Mouse (Mus musculus) right cerebral cortex, adult 2 months (tissue): Measurements from ENCODE around the gene Sh3d21.

Experiments
- DNase-seq, 2 experiments: peaks; one replicate each; pipeline ENCODE4 v3.0.0; 2021 to 2022; ENCODE audit warnings: low spot score in 2 of 2

Sh3d21 gene

GRCm38 (mm10) chr4:126146974-126147532, 16.2 kb downstream of the Sh3d21 start:
- no peak for DNase-seq

GRCm38 (mm10) chr4:126145396-126145795, 17.9 kb downstream of the Sh3d21 start:
- no peak for DNase-seq

DNA sequence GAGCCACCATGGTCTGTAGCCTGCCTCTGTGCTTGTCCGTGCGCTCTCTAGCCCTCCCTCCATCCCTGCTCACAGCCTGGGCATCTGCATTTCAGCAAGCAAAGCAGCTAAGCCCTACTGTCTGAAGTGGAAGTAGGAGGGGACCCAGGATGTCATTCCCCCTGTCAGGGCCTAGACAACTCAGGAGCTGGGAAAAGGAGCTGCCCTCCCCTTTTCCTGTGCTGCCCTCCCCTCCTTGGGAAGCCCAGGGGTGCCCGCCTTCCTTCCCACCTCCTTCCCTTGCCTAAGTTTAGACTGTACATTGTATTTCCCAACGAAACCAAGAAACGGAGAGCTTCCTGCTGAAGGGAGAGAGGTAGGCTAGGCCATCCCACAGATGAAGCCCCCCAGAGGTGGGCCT, 22.3 kb downstream of the Sh3d21 start:
- DNase-seq = no peak

- no peak for DNase-seq
Measured at GRCm38 (mm10) chr4:126137773-126138172, 25.5 kb downstream of the Sh3d21 start.

- DNase-seq = no peak
Measured at GRCm38 (mm10) chr4:126134639-126135038, 28.7 kb downstream of the Sh3d21 start.

DNA sequence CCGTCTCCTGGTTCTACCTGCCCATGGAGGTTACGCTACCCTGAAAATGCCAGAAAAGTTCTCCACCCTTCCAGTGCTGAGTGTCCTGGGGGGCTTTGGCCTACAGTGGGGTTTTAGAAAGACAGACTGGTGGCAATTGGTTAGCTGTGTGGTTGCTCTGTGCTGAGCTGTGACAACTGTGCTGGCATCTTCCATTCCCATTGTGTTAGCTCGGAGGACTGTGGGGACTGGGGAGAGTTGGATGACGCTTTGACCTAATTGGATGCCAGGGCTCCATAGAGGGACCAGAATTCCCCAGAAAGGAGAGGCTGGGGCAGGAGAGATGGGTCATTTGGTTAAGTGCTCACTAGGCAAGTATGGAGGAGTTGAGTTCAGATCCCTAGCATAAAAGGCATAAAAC, 29.1 kb downstream of the Sh3d21 start:
- no peak for DNase-seq

GRCm38 (mm10) chr4:126132636-126133264, 30.5 kb downstream of the Sh3d21 start:
- DNase-seq = no peak

GRCm38 (mm10) chr4:126131290-126132121, 31.8 kb downstream of the Sh3d21 start:
- DNase-seq = peak; percentile 47 to 52

- DNase-seq = no peak
Measured at GRCm38 (mm10) chr4:126130502-126130901, 32.8 kb downstream of the Sh3d21 start.

DNA sequence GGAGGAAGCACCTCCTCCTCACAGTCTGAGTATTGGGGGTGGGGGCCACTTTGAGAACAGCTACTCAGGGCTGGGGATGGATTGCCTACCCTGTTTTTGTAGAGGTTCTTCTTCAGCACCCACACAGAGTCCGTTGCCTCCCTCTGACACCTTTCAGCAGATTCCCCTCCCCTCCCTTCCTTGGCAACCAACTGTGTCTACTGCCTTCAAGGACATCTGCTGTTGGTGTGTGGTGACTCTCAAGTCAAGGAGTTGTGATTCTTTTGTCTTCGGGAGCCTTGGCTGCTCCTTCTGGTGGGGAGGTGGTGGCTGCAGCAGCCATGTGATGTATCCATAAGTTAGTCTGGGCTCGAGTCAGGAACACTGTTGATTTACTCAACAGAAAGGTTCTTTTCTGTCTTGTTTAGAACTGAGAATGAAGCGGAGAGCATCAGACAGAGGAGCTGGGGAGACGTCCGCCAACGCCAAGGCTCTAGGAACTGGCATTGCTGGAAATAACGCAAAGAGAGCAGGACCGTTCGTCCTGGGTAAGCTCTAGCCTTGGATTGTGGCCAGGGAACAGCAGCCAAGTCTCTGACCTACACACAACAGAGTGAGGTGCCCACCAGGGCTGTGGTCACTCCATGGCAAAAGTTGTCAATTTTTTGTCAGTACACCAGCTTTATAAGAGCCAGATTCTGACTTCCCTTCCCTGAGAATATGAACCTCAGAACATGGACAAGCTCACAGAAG, 39.8 kb downstream of the Sh3d21 start:
- peak; percentile 39 to 47 for DNase-seq

DNA sequence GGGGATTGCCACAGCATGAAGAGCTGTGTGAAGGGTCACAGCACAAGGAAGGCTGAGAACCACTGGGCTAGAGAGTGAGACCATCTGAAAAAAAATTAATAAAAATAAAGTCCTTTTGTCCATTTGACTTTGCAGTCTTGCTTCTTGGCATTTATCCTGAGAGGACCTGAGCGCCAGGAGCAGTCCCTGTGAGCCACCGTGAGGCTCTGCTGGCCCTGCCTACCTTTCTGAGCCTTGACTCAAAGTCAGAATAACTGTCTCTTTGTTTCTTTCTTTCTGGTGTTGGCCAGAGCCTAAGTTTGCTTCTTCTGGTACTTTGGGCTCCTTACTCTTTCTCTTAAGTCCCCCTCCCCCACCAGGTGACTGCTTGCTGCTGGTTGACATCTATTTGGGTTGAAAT, 42.8 kb downstream of the Sh3d21 start:
- DNase-seq = no peak

DNA sequence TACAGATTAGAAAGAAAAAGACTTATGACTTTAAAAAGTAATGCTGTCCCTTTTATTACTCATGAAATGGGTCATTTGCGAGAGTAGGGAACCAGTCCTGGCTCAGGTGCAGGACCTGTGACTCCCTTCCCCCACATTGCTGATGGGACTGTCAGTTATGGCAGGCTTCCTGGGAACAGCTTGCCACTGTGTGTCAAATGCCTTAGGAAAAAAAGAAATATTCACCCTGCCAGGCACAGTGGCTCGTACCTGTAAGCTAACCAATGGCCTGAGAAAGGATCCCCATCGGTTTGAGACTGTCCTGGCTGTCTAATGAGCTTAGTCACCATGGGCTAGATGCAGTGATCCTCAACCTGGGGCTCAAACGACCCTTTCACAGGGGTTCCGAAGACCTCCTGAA, 43.2 kb downstream of the Sh3d21 start:
- no peak for DNase-seq

DNA sequence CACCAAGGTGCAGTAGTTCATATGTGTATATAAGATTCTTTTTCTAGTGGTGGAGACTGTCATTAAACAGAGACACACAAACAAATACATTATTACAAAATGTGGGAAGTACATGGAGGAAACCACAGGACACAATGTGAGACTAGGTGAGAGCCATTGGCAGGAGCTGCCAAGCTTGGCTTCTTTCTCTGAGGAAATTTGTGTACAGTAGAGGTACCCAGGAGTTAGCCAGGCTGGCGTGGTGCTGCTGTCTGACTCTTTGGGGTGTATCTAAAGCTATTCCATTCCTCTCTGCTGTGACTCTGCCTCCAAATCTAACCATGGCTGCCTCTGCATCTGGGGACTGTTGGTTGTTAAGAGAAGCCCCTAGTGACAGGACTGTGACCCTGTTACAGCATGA, 44.2 kb downstream of the Sh3d21 start:
- DNase-seq = no peak

GRCm38 (mm10) chr4:126118651-126119050, 44.6 kb downstream of the Sh3d21 start:
- DNase-seq = peak; percentile 84

DNA sequence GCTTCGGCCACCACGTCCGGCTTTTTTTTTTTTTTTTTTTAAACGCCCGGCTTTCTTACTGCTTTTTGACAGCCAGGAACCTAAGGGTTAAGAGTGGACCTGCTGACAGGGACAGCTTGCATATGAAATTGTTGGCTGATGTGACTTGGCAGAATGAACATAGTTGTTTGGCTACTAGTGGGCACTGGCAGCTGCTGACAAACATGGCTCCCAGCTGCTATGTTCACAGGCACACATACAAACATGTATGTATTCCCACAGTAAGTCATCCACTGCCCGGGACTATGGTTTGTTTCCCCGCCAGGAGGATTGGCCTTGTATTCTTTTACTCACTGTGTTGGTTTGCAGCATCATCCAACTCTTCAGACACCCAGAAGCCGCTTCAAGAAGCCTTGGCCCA, 46.2 kb downstream of the Sh3d21 start:
- DNase-seq = no peak

GRCm38 (mm10) chr4:126115871-126116521, 47.3 kb downstream of the Sh3d21 start:
- no peak for DNase-seq

DNA sequence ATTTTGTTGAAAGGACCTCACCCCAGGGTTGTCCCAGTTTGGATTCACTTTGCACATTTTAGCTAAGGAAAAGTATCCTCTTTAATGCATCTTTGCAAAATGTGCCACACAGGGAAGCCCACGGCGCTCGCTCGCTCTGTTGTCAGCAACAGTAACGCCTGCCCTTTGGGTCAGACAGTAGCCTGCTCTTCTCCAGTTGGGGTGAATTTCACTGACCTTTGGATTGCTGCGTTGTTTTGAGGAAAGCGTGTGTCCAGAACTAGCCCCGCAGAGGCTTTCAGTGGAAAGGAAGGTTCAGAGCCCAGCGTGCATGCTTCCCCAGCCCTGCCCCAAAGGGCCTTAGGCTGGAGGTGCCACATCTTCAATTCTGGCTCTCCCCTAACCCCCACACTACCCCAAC, 47.9 kb downstream of the Sh3d21 start:
- no peak for DNase-seq

DNA sequence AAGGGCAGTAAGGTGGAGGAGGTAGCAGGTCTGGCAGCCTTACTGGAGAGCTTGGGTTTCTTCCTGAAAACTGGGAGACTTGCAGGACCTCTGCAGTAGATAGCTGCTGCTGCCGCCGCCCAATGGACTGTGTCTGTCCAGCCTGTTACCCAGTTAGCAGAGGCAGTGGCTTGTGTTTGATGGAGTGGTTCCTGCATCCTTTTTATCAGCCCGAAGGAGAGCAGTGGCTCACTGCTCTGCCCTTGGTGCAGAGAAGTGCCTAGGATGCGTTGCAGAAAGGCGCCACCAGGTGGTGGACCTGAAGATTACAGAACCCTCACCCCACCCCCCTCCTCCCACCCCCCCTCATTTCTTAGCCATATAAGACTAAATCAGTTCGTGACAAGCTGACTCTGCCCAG, 49.3 kb downstream of the Sh3d21 start:
- DNase-seq = no peak

- DNase-seq = no peak
Measured at GRCm38 (mm10) chr4:126113243-126113642, 50.0 kb downstream of the Sh3d21 start.

GRCm38 (mm10) chr4:126111153-126111549, 52.1 kb downstream of the Sh3d21 start:
- DNase-seq = no peak

DNA sequence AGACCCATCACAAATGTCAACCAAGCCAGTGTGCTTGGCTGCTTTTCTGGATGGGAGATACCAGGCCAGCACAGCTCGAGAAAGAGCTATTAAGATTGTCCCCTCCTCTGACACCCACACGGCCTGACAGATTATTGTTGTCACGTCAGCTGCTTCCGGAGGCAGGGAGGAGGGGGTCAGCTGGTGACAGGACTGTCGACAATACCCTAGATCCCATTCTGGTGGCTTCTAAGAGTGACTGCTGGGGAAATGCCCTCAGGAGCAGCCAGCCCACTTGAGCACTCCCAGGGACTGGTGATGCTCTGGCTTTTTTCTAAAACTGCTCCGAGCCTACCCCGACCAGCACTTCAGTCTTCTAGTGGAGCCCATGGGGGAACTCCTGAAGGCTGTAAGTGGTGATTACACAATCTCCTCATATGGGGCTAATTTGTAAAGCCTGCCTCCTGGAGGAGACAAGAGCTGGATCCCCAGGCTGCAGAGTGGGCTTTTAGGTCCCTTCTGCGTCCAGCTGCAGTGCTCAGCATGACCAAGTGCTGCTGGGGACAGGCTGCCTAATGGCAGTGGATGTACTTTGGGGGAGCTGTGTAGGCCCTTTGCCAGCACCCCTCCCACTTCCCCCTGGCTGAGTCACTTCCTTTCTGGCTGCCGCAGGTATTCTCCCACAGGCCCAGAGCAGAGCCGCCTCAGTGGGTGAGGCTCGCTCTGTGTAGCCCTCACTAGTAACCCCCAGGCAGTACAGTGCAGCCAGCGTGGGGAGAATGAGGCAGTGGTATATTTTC, 52.7 kb downstream of the Sh3d21 start:
- peak; percentile 83 to 89 for DNase-seq
